Mouse (Mus musculus): Measurements from ENCODE around the gene Ldb2. TPM values are rescaled to one million over a fixed set of nuclear protein-coding genes. Genes with fewer than 3 reads are reported as not detected.

Ldb2 gene
- total and polyA plus RNA-seq, 3 experiments = not detected

DNA sequence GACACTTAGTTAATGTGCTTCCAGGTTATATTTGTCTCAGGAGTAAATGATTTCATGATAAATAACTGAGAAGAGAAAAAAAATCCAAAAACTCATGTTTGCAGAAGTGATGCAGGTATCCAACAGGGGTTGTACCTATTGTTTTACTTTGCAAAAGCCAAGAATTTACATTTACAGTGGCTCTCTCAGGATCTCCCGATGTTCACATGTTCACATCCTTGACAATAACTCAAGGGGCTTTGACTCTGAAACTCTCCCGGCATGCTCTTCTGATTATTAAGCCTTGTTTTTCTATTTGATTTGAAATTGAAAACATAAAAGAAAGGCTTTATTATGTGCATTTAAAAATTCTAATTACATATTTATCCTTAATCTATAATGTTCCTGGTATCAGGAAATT lies 260.8 kb downstream of the Ldb2 start:
- no peak overlapping the region for H3K9ac ChIP-seq (ENCODE audit: control insufficient read depth, low read depth, low read length, poor library complexity, severe bottlenecking)
- DNase-seq (ENCODE audit: low read depth, low spot score) = no peak
- no peak for TF ChIP-seq HCFC1 (IDR thresholded peaks at IDR 0.05; ENCODE audit: low read depth, low read length)
- no peak for TF ChIP-seq KAT2A (conservative IDR thresholded peaks at IDR 0.05; ENCODE audit: low read depth, low read length)
- TF ChIP-seq NELFE (IDR thresholded peaks at IDR 0.05; ENCODE audit: low read depth, low read length) = no peak
- no peak for TF ChIP-seq MAX (IDR thresholded peaks at IDR 0.05; ENCODE audit: low read length)
- no peak for TF ChIP-seq POLR2AphosphoS2 (IDR thresholded peaks at IDR 0.05; ENCODE audit: low read length)
- no peak for TF ChIP-seq ELF1 (IDR thresholded peaks at IDR 0.05; ENCODE audit: low read depth, low read length)
- no peak for TF ChIP-seq MXI1 (IDR thresholded peaks at IDR 0.05; ENCODE audit: low read depth, low read length)
- no peaks in the 10 kb centered on the region for H3K4me1 ChIP-seq (ENCODE audit: control insufficient read depth in 1 of 2, insufficient read depth in 2 of 2, low read length in 2 of 2)
- H3K27ac ChIP-seq (ENCODE audit: control insufficient read depth, low read depth, low read length) = no peak overlapping the region
- no peaks in the 10 kb centered on the region for H3K79me2 ChIP-seq (ENCODE audit: control insufficient read depth, insufficient read depth, low read length, poor library complexity)
- H3K36me3 ChIP-seq (ENCODE audit: control insufficient read depth in 1 of 2, insufficient read depth in 2 of 2, low read length in 2 of 2) = no peaks in the 10 kb centered on the region
- no peaks in the 10 kb centered on the region for H3K27me3 ChIP-seq (ENCODE audit: control insufficient read depth in 1 of 2, insufficient read depth in 2 of 2, low read length in 2 of 2)
- no peaks in the 10 kb centered on the region for H3K9me3 ChIP-seq (replicated peaks; ENCODE audit: insufficient read depth, low read length)
- H3K4me3 ChIP-seq (ENCODE audit: control insufficient read depth in 1 of 2, insufficient read depth in 1 of 2, low read depth in 2 of 2, low read length in 2 of 2) = no peak overlapping the region

DNA sequence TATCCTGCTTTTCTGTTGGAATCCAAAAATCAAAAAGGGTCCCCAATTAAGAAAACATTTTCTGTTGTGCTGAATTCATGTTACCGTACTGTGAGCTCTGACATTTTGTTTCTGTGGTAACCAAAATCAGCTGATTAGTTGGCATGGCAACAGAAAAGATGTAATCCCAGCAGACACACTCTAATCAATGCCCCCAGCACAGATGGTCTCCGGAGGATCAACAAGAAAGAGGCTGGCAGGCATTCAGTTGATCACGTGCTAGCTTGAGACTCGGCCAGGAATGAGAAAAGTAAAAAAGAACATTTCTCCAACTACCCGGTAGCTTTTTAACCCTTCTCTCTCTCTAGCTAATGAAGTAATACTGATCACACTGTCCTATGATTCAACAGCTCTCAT lies 261.5 kb downstream of the Ldb2 start:
- Histone ChIP-seq H3K27me3 (ENCODE audit: control insufficient read depth in 1 of 2, insufficient read depth in 2 of 2, low read length in 2 of 2) (no peaks in the 10 kb centered on the region), H3K9ac (ENCODE audit: control insufficient read depth, low read depth, low read length, poor library complexity, severe bottlenecking) (no peak overlapping the region), H3K9me3 (replicated peaks; ENCODE audit: insufficient read depth, low read length) (no peaks in the 10 kb centered on the region), H3K36me3 (ENCODE audit: control insufficient read depth in 1 of 2, insufficient read depth in 2 of 2, low read length in 2 of 2) (no peaks in the 10 kb centered on the region), H3K79me2 (ENCODE audit: control insufficient read depth, insufficient read depth, low read length, poor library complexity) (no peaks in the 10 kb centered on the region), H3K4me1 (ENCODE audit: control insufficient read depth in 1 of 2, insufficient read depth in 2 of 2, low read length in 2 of 2) (no peaks in the 10 kb centered on the region), H3K4me3 (ENCODE audit: control insufficient read depth in 1 of 2, insufficient read depth in 1 of 2, low read depth in 2 of 2, low read length in 2 of 2) (no peak overlapping the region), H3K27ac (ENCODE audit: control insufficient read depth, low read depth, low read length) (no peak overlapping the region)
- TF ChIP-seq MAFK (IDR thresholded peaks at IDR 0.05; ENCODE audit: borderline replicate concordance, low read depth, low read length) = no peak
- no peak for DNase-seq (ENCODE audit: low read depth, low spot score)

DNA sequence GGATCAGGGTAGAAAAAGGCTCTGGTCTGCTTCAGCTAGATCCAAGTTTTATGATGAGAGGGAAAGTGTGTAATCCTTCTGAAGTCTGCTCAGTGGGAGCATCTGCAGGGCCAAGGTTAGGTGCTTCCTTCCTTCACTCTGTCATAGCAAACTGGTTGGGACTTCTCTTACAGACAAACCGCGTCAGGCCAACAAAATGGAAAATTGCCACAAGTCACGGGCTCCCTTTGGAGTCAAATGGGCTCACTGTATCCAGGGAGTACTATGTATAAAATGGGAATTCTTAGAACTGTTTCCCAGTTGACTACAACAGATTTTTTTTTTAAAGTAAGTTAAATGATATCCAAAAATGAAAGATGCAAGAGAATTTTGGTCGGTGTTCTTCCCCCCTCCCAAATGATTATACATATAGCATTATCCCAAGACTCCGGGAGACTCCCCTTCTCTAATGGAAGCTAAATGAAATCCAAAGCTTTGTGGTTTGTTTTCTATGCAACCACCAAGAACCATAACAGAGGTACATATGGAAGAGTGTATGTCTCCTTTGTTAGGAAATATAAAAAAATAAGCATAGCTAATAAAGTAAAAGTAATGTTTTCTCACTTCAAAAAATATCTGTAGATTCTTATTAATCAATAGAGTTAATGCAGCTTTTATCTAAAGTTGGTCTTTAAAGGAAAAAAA lies 262.0 kb downstream of the Ldb2 start:
- H3K9me3 ChIP-seq (replicated peaks; ENCODE audit: insufficient read depth, low read length) = no peaks in the 10 kb centered on the region
- no peak overlapping the region for H3K4me3 ChIP-seq (ENCODE audit: control insufficient read depth in 1 of 2, insufficient read depth in 1 of 2, low read depth in 2 of 2, low read length in 2 of 2)
- H3K27ac ChIP-seq (ENCODE audit: control insufficient read depth, low read depth, low read length) = no peak overlapping the region
- H3K27me3 ChIP-seq (ENCODE audit: control insufficient read depth in 1 of 2, insufficient read depth in 2 of 2, low read length in 2 of 2) = no peaks in the 10 kb centered on the region
- H3K79me2 ChIP-seq (ENCODE audit: control insufficient read depth, insufficient read depth, low read length, poor library complexity) = no peaks in the 10 kb centered on the region
- no peaks in the 10 kb centered on the region for H3K36me3 ChIP-seq (ENCODE audit: control insufficient read depth in 1 of 2, insufficient read depth in 2 of 2, low read length in 2 of 2)
- H3K4me1 ChIP-seq (ENCODE audit: control insufficient read depth in 1 of 2, insufficient read depth in 2 of 2, low read length in 2 of 2) = no peaks in the 10 kb centered on the region
- H3K9ac ChIP-seq (ENCODE audit: control insufficient read depth, low read depth, low read length, poor library complexity, severe bottlenecking) = no peak overlapping the region
- no peak for DNase-seq (ENCODE audit: low read depth, low spot score)
- no peak for TF ChIP-seq POLR2A (IDR thresholded peaks at IDR 0.05; ENCODE audit: control insufficient read depth in 1 of 2, insufficient read depth in 1 of 2, low read depth in 1 of 2, low read length in 2 of 2, poor library complexity in 1 of 2)
- no peak for TF ChIP-seq MAZ (IDR thresholded peaks at IDR 0.05; ENCODE audit: low read depth, low read length)
- no peak for TF ChIP-seq TAL1 (IDR thresholded peaks at IDR 0.05; ENCODE audit: low read length)
